Mouse (Mus musculus) megakaryocyte, embryonic 14.5 days (primary cell): ENCODE measurements around the gene Slc39a2.

Experiments
- FLI1 ChIP-seq: IDR thresholded peaks from 2 replicates; pipeline ENCODE4 v1.6.1; 2012; ENCODE audit warnings: low read length, inconsistent platforms, mixed read lengths
- GATA1 ChIP-seq: IDR thresholded peaks from 3 replicates; pipeline ENCODE4 v1.6.1; 2012; ENCODE audit warnings: mixed read lengths, low read length, inconsistent platforms, borderline replicate concordance

DNA sequence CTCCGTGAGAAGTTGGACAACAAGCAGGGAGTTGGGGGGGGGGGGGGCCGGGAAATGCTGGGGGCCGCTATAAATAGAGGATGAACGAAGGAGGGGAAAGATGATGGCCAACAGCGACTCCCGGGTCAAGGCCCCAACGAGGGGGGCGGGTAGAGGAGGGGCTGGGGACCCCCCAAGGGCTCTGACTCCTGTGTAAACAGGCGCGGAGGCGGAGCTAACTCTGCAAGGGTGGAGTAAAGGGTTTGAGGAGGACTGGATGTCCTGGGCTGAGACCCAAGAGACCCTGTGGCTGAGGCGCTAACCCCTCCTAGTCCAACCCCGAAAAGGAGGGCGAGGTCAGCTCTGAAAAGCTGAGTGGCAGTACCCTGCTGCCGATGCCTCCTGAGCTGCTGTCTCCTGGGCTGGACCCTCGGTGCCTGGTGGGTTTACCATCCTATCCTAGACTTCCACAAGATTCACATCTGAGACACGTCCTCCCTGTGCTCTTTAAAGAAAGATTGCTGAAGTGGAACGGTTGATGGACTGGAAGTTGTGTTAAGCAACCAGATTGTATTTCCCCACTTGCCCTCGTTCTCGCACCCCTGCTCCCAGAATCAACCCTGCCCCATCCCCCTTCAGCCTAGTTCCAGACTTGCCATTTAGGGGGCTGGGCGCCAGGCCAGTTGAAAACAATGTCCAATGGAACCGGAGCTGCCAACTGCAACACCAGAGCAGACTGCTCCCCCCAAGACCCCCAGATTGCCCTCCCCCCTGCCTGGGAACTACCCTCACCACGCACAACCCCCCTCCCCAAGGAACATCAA lies 21.5 kb downstream of the Slc39a2 start, which contains the start of gene Ndrg2:
- no peak for TF ChIP-seq FLI1
- TF ChIP-seq GATA1: no peak
